Mouse (Mus musculus) intestine, embryonic 16.5 days (tissue): ENCODE data around the gene Cyp2f2. TPM values are rescaled to one million over a fixed set of nuclear protein-coding genes. Genes with fewer than 3 reads are reported as not detected.
A peak's percentile ranks its signal among the peaks of the same experiment; 100 is the strongest.

Experiments
- ATAC-seq: fragments of 200-750 bp; cut with Nextera tagmentation; 2 replicates; pipeline ENCODE4 v1.8.0; 2017; ENCODE audit warnings: moderate TSS enrichment, moderate library complexity
- H3K27ac ChIP-seq: fragments of 300-500 bp; sonication (generic); 2 replicates; pipeline ENCODE4 v1.5.1; 2014; ENCODE audit warnings: mild to moderate bottlenecking, low read length
- H3K27me3 ChIP-seq: fragments of 300-500 bp; sonication (generic); replicated peaks from 2 replicates; pipeline ENCODE4 v1.6.1; 2014; ENCODE audit warnings: low read length, control low read depth, mixed read lengths; ENCODE audit not compliant: control insufficient read depth, insufficient read depth
- H3K36me3 ChIP-seq: fragments of 300-500 bp; sonication (generic); 2 replicates; pipeline ENCODE4 v1.6.1; 2014; ENCODE audit warnings: low read length, control low read depth; ENCODE audit not compliant: control insufficient read depth, insufficient read depth
- H3K4me1 ChIP-seq: fragments of 300-500 bp; sonication (generic); 2 replicates; pipeline ENCODE4 v1.6.1; 2014; ENCODE audit warnings: low read length, control low read depth, mixed read lengths; ENCODE audit not compliant: control insufficient read depth, insufficient read depth
- H3K4me2 ChIP-seq: fragments of 300-500 bp; sonication (generic); 2 replicates; pipeline ENCODE4 v1.6.1; 2014; ENCODE audit warnings: low read depth, low read length, control low read depth
- H3K4me3 ChIP-seq: fragments of 300-500 bp; sonication (generic); 2 replicates; pipeline ENCODE4 v1.5.1; 2014; ENCODE audit warnings: mild to moderate bottlenecking, low read length
- H3K9ac ChIP-seq: fragments of 300-500 bp; sonication (generic); 2 replicates; pipeline ENCODE4 v1.6.1; 2014; ENCODE audit warnings: low read depth, low read length
- H3K9me3 ChIP-seq: fragments of 300-500 bp; sonication (generic); 2 replicates; pipeline ENCODE4 v1.6.1; 2016; ENCODE audit warnings: low read length, control low read depth; ENCODE audit not compliant: control insufficient read depth
- WGBS: fragments of 180-500 bp; shearing (Covaris S2); extraction: QIAGEN DNeasy Blood & Tissue Kit; methylation state at CpG from one replicate; pipeline ENCODE4 v1.1.7; 2014; 5-methylcytosine and 5-hydroxymethylcytosine counted together
- microRNA-seq: library from miRNA; unstranded; fragments of <30 nt; microRNA quantifications from one replicate; pipeline ENCODE4, GENCODE M21; 2016
- polyA plus RNA-seq: library from polyadenylated mRNA; unstranded; fragments of >200 nt; fragmentation: Nextera tagmentation; extraction: Ambion mirVana; gene quantifications from 2 replicates; pipeline ENCODE4 v1.2.1, GENCODE M21; 2015

Gene Cyp2f2
- polyA plus RNA-seq, 1 experiment from 2014 or later = 0.17 TPM

GRCm38 (mm10) chr7:27180837-27181695 is 61.4 kb downstream of the Cyp2f2 start, which contains the start of the genes Gm21983 and Mia:
Gene Gm21983 (minus strand): TSS chr7:27181086.
Gene Mia (minus strand): TSS chr7:27181157.
- Histone ChIP-seq H3K9ac (no peak within 1 kb of the TSS), H3K27ac (peak within 1 kb of the TSS; percentile 37; the same call in 1 of the 2 replicates)
- WGBS = 66% methylated on average over 14 of the region's 14 CpGs

GRCm38 (mm10) chr7:27182498-27182897 is 62.8 kb downstream of the Cyp2f2 start:
- H3K27me3 ChIP-seq = no peaks in the 10 kb centered on the region
- peaks cover 11% of the 10 kb centered on the region for H3K4me1 ChIP-seq
- no peak overlapping the region for H3K9ac ChIP-seq
- ATAC-seq = no peak
- no peak overlapping the region for H3K27ac ChIP-seq
- no peaks in the 10 kb centered on the region for H3K9me3 ChIP-seq
- WGBS = 71% methylated on average over 1 of the region's 1 CpGs
- peaks cover 24% of the 10 kb centered on the region for H3K36me3 ChIP-seq
- H3K4me2 ChIP-seq = no peak overlapping the region
- H3K4me3 ChIP-seq = no peak overlapping the region

More at GRCm38 (mm10) chr7:27180837-27181695, 61.4 kb downstream of the Cyp2f2 start, which contains the start of the genes Gm21983 and Mia:
- H3K4me1 ChIP-seq = peaks cover 11% of the 10 kb centered on the region
- no peak within 1 kb of the TSS for H3K4me2 ChIP-seq
- H3K36me3 ChIP-seq = peaks cover 14% of the 10 kb centered on the region
- no peak within 1 kb of the TSS for H3K4me3 ChIP-seq
- no peak for ATAC-seq
- H3K27me3 ChIP-seq = no peaks in the 10 kb centered on the region
- H3K9me3 ChIP-seq = no peaks in the 10 kb centered on the region

Small RNA genes within 50 kb of the gene (microRNA-seq; reads per million reads assigned to microRNA genes)
- gene Mir3101 = 1.4 reads per million

Other genes starting within 250 kb of the Cyp2f2 start
- gene Cyp2a22, start 180.5 kb upstream of the Cyp2f2 start, polyA plus RNA-seq = not detected in 2 replicates
- gene Cyp2a12, start 90.8 kb upstream of the Cyp2f2 start, polyA plus RNA-seq = 0.23 TPM in 1 of 2 replicates, not detected in the other
- 0.09 TPM in 1 of 2 replicates, not detected in the other for gene Cyp2t4, start 33.8 kb downstream of the Cyp2f2 start, polyA plus RNA-seq
- 66.1 and 72.4 TPM in 2 replicates for gene Egln2, start 46.9 kb downstream of the Cyp2f2 start, polyA plus RNA-seq
- gene Rab4b, start 59.0 kb downstream of the Cyp2f2 start, polyA plus RNA-seq = 69.9 and 70.1 TPM in 2 replicates
- not detected in 2 replicates for gene Gm21983, start 61.2 kb downstream of the Cyp2f2 start, polyA plus RNA-seq
- gene Mia, start 61.2 kb downstream of the Cyp2f2 start, polyA plus RNA-seq = 3.8 and 5.1 TPM in 2 replicates
- gene BC024978, start 75.9 kb downstream of the Cyp2f2 start, polyA plus RNA-seq = 2.8 and 2.9 TPM in 2 replicates
- gene Snrpa, start 76.4 kb downstream of the Cyp2f2 start, polyA plus RNA-seq = 227 and 251 TPM in 2 replicates
- gene Itpkc, start 108.8 kb downstream of the Cyp2f2 start, polyA plus RNA-seq = 8.3 and 9.5 TPM in 2 replicates
- 25.5 and 26.3 TPM in 2 replicates for gene Coq8b, start 113.1 kb downstream of the Cyp2f2 start, polyA plus RNA-seq
- gene Numbl, start 138.5 kb downstream of the Cyp2f2 start, polyA plus RNA-seq = 9.1 and 10.8 TPM in 2 replicates
- gene Ltbp4, start 217.8 kb downstream of the Cyp2f2 start, polyA plus RNA-seq = 70.2 and 79.2 TPM in 2 replicates
- 35.6 and 37.8 TPM in 2 replicates for gene Shkbp1, start 236.1 kb downstream of the Cyp2f2 start, polyA plus RNA-seq
- gene Gm20479, start 237.5 kb downstream of the Cyp2f2 start, polyA plus RNA-seq = 1.6 TPM in 1 of 2 replicates, not detected in the other